Mouse (Mus musculus): ENCODE data around the gene Pigq. TPM values are rescaled to one million over a fixed set of nuclear protein-coding genes. Genes with fewer than 3 reads are reported as not detected.

The Pigq gene
- polyA plus RNA-seq (2017; shearing (Covaris generic)) = 10 to 100 TPM; 22.0 to 28.6 (median 27.4) TPM

- ATAC-seq = no peak
Measured at GRCm38 (mm10) chr17:25944366-25945163, at the start of gene Pigq, which contains the start of gene Nhlrc4. Gene Pigq, minus strand, starts transcription at chr17:25944936. Gene Nhlrc4, minus strand, starts transcription at chr17:25944961.

- no peak for ATAC-seq
Measured at GRCm38 (mm10) chr17:25993489-25993888, 48.8 kb upstream of the Pigq start.

GRCm38 (mm10) chr17:25992274-25992673 lies 47.5 kb upstream of the Pigq start:
- no peak for ATAC-seq

GRCm38 (mm10) chr17:25990331-25990730 lies 45.6 kb upstream of the Pigq start:
- no peak for ATAC-seq

GRCm38 (mm10) chr17:25985306-25986294 lies 40.9 kb upstream of the Pigq start, which contains the start of gene Capn15:
Gene Capn15, minus strand, starts transcription at chr17:25985796.
- peak; percentile 99 for ATAC-seq

- peak; percentile 11 for ATAC-seq
Measured at GRCm38 (mm10) chr17:25984556-25985305, 40.0 kb upstream of the Pigq start.

GRCm38 (mm10) chr17:25984066-25984465 lies 39.3 kb upstream of the Pigq start:
- ATAC-seq = no peak

GRCm38 (mm10) chr17:25982913-25983312 lies 38.2 kb upstream of the Pigq start:
- ATAC-seq = no peak

- no peak for ATAC-seq
Measured at GRCm38 (mm10) chr17:25980854-25981253, 36.1 kb upstream of the Pigq start.

- no peak for ATAC-seq
Measured at GRCm38 (mm10) chr17:25979829-25980738, 35.3 kb upstream of the Pigq start.

GRCm38 (mm10) chr17:25970954-25971707 lies 26.4 kb upstream of the Pigq start:
- no peak for ATAC-seq

- no peak for ATAC-seq
Measured at GRCm38 (mm10) chr17:25970448-25970847, 25.7 kb upstream of the Pigq start.

GRCm38 (mm10) chr17:25968176-25968575 lies 23.4 kb upstream of the Pigq start:
- ATAC-seq = no peak

- ATAC-seq = no peak
Measured at GRCm38 (mm10) chr17:25967652-25968051, 22.9 kb upstream of the Pigq start.

- no peak for ATAC-seq
Measured at GRCm38 (mm10) chr17:25964271-25964670, 19.5 kb upstream of the Pigq start.

- no peak for ATAC-seq
Measured at GRCm38 (mm10) chr17:25962413-25962905, 17.7 kb upstream of the Pigq start.

GRCm38 (mm10) chr17:25961566-25961965 lies 16.8 kb upstream of the Pigq start:
- no peak for ATAC-seq

GRCm38 (mm10) chr17:25959630-25960467 lies 15.1 kb upstream of the Pigq start:
- ATAC-seq = no peak

GRCm38 (mm10) chr17:25958771-25959494 lies 14.2 kb upstream of the Pigq start:
- ATAC-seq = no peak
